In the genomic region with DNA sequence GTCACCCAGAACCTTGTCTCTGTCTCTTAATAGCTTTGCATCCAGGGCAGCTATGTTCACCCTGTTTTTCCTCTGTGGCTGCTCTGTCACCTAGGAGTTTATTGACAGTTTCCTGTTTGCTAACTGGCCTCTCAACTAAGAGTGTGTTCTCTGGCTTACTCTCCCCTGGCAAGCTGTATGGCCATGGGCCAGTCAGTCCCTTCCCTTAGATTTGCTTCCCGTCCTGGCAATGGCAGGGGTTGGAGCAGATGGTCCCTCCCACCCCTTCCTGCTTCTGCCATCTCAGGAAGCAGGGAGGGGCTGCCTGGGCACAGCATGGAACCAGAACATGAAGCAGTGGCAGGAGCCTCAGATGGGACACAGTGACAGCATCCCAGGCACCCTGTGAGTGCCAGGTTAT, we compare ENCODE assay signal across 10 mouse cellular contexts. TPM values are rescaled to one million over a fixed set of nuclear protein-coding genes. Genes with fewer than 3 reads are reported as not detected.
DNase-seq lines count a peak whose midpoint lies in the region; ATAC-seq and TF ChIP-seq lines count a peak whose summit lies in the region.
"Had no signal": no experiment of that assay in that cellular context is flagged by ENCODE, and none has a peak within 500 bp of the region (broad histone marks: within the 10 kb centered on the region; RNA-seq: fewer than 3 reads in every experiment).

No protein-coding gene starts in this region.

- intact Hi-C loops in left cerebral cortex, adult 2 months (cut with DNase I): no loop called here

- peaks cover 31% of the 10 kb centered on the region for H3K4me1 ChIP-seq in hindbrain, embryonic 14.5 days (replicated peaks; ENCODE audit: control insufficient read depth, insufficient read depth, low read length)
- H3K4me1 ChIP-seq in hindbrain, embryonic 10.5 days (replicated peaks): peaks cover 56% of the 10 kb centered on the region
- peaks cover 38% of the 10 kb centered on the region for H3K4me1 ChIP-seq in hindbrain, embryonic 16.5 days (ENCODE audit: control insufficient read depth, insufficient read depth, low read depth, low read length)
- H3K4me1 ChIP-seq: liver, embryonic 13.5 days had no signal

- H3K9me3 ChIP-seq in hindbrain, embryonic 14.5 days (ENCODE audit: control insufficient read depth, low read length): no peaks in the 10 kb centered on the region
- no peaks in the 10 kb centered on the region for H3K9me3 ChIP-seq in hindbrain, embryonic 10.5 days
- no peaks in the 10 kb centered on the region for H3K9me3 ChIP-seq in hindbrain, embryonic 16.5 days (ENCODE audit: control insufficient read depth, low read length)
- H3K9me3 ChIP-seq: embryonic facial prominence, embryonic 12.5 days; liver, embryonic 13.5 days had no signal

- TF ChIP-seq CTCF in left cerebral cortex, adult 2 months (IDR thresholded peaks at IDR 0.05): no peak

- no peak overlapping the region for H3K27ac ChIP-seq in hindbrain, embryonic 14.5 days
- no peak overlapping the region for H3K27ac ChIP-seq in hindbrain, embryonic 10.5 days
- H3K27ac ChIP-seq in hindbrain, embryonic 16.5 days (ENCODE audit: low read depth, low read length): no peak overlapping the region
- 0 out of 2 replicates have a peak overlapping the region, but pooled peaks have one; percentile 2 for H3K27ac ChIP-seq in left cerebral cortex, adult 2 months
- H3K27ac ChIP-seq: embryonic facial prominence, embryonic 12.5 days; liver, embryonic 13.5 days had no signal

- 0 out of 2 replicates have a peak, but pooled peaks have one; percentile 32 for ATAC-seq in hindbrain, embryonic 14.5 days (ENCODE audit: low FRiP score)
- peak; percentile 63 for ATAC-seq in hindbrain, embryonic 16.5 days

- no peak overlapping the region for H3K4me3 ChIP-seq in hindbrain, embryonic 14.5 days (replicated peaks; ENCODE audit: low read length)
- no peak overlapping the region for H3K4me3 ChIP-seq in hindbrain, embryonic 10.5 days
- H3K4me3 ChIP-seq in hindbrain, embryonic 16.5 days (ENCODE audit: low read length): no peak overlapping the region
- no peak overlapping the region for H3K4me3 ChIP-seq in left cerebral cortex, adult 2 months
- H3K4me3 ChIP-seq: embryonic facial prominence, embryonic 12.5 days; liver, embryonic 13.5 days had no signal

- 0 out of 2 replicates have a peak, but pooled peaks cover 3% of the 10 kb centered on the region for H3K36me3 ChIP-seq in hindbrain, embryonic 14.5 days (replicated peaks; ENCODE audit: control insufficient read depth, insufficient read depth)
- peaks cover 3% of the 10 kb centered on the region; the same call in 1 of the 2 replicates for H3K36me3 ChIP-seq in hindbrain, embryonic 10.5 days
- peaks cover 2% of the 10 kb centered on the region; the same call in 1 of the 2 replicates for H3K36me3 ChIP-seq in hindbrain, embryonic 16.5 days (ENCODE audit: control insufficient read depth, insufficient read depth, low read length)
- H3K36me3 ChIP-seq: liver, embryonic 13.5 days had no signal

- WGBS in hindbrain, embryonic 14.5 days: 17% methylated on average over 1 of the region's 1 CpGs
- 36% methylated on average over 1 of the region's 1 CpGs for WGBS in hindbrain, embryonic 10.5 days
- 6% methylated on average over 1 of the region's 1 CpGs for WGBS in hindbrain, embryonic 16.5 days

- H3K27me3 ChIP-seq in hindbrain, embryonic 14.5 days (ENCODE audit: control insufficient read depth, insufficient read depth, low read length): no peaks in the 10 kb centered on the region
- peaks cover 6% of the 10 kb centered on the region; the same call in 1 of the 2 replicates for H3K27me3 ChIP-seq in hindbrain, embryonic 10.5 days (ENCODE audit: insufficient read depth, poor library complexity, severe bottlenecking)
- no peaks in the 10 kb centered on the region for H3K27me3 ChIP-seq in hindbrain, embryonic 16.5 days (replicated peaks; ENCODE audit: control insufficient read depth, insufficient read depth, low read length)
- H3K27me3 ChIP-seq: embryonic facial prominence, embryonic 12.5 days had no signal

- no peak overlapping the region for H3K9ac ChIP-seq in hindbrain, embryonic 14.5 days
- no peak overlapping the region for H3K9ac ChIP-seq in hindbrain, embryonic 16.5 days (ENCODE audit: low read depth, low read length)
- H3K9ac ChIP-seq: embryonic facial prominence, embryonic 12.5 days; liver, embryonic 13.5 days had no signal

- H3K4me2 ChIP-seq in hindbrain, embryonic 14.5 days (replicated peaks): no peak overlapping the region
- no peak overlapping the region for H3K4me2 ChIP-seq in hindbrain, embryonic 16.5 days (ENCODE audit: low read length)
- H3K4me2 ChIP-seq: embryonic facial prominence, embryonic 12.5 days; liver, embryonic 13.5 days had no signal

- no peak for DNase-seq in hindbrain, embryonic 14.5 days (ENCODE audit: low spot score)
- DNase-seq in hindbrain, embryonic 10.5 days (ENCODE audit: low spot score): no peak
- DNase-seq in cerebellum, postnatal 10 days: peak; percentile 93 to 96
- DNase-seq in left cerebral cortex, adult 2 months (ENCODE audit: extremely low spot score in 1 of 2, low spot score in 2 of 2): peak; percentile 39 to 67
- peak; percentile 48 to 52 for DNase-seq in right cerebral cortex, postnatal 36 days (ENCODE audit: low spot score in 2 of 2)
- DNase-seq in spleen, postnatal 14 days (ENCODE audit: low spot score in 2 of 2): no peak
- no peak for DNase-seq in ovary, postnatal 14 days (ENCODE audit: low spot score)
- DNase-seq: liver, embryonic 13.5 days had no signal

RNA-seq across cellular contexts. Expression of a gene that starts 7.8 kb away (rescaled TPM):
- polyA plus RNA-seq in hindbrain, embryonic 14.5 days (2014; fragmentation: Nextera tagmentation; extraction: Ambion mirVana): 31.9 and 35.5 TPM in 2 replicates
- 12.1 and 14.5 TPM in 2 replicates for polyA plus RNA-seq in hindbrain, embryonic 10.5 days (2016; fragmentation: Nextera tagmentation; extraction: Ambion mirVana)
- 23.8 and 25.1 TPM in 2 replicates for polyA plus RNA-seq in hindbrain, embryonic 16.5 days (2015; fragmentation: Nextera tagmentation; extraction: Ambion mirVana)
- total RNA-seq in left cerebral cortex, adult 2 months (2021): 10 to 100 TPM; 15.3 to 18.8 TPM

Comparison
In these comparisons a context has a peak if more than half of its experiments do, and no peak if none do; other contexts are left out.
1. DNase-seq: peak in cerebellum, postnatal 10 days (2 of 2), left cerebral cortex, adult 2 months (2 of 2) and right cerebral cortex, postnatal 36 days (2 of 2); none in hindbrain, embryonic 14.5 days (single experiment), hindbrain, embryonic 10.5 days (single experiment), spleen, postnatal 14 days (0 of 2) and ovary, postnatal 14 days (single experiment).